Comparison of ENCODE assay signal across 11 mouse cellular contexts in genomic region chr6:72694047-72694790, GRCm38 (mm10).
A peak's percentile ranks its signal among the peaks of the same experiment; 100 is the strongest.
DNase-seq lines count a peak whose midpoint lies in the region; ATAC-seq lines count a peak whose summit lies in the region.
"Had no signal": no experiment of that assay in that cellular context is flagged by ENCODE, and none has a peak within 500 bp of the region (broad histone marks: within the 10 kb centered on the region; RNA-seq: fewer than 3 reads in every experiment).

No protein-coding gene starts in this region.

- H3K9me3 ChIP-seq in forebrain, embryonic 13.5 days (replicated peaks) = no peaks in the 10 kb centered on the region
- no peaks in the 10 kb centered on the region for H3K9me3 ChIP-seq in forebrain, embryonic 14.5 days (replicated peaks; ENCODE audit: control insufficient read depth, low read length)
- no peaks in the 10 kb centered on the region for H3K9me3 ChIP-seq in kidney, embryonic 15.5 days (replicated peaks)
- H3K9me3 ChIP-seq in heart, embryonic 15.5 days (replicated peaks) = no peaks in the 10 kb centered on the region
- H3K9me3 ChIP-seq: hindbrain, embryonic 13.5 days had no signal

- H3K4me2 ChIP-seq in forebrain, embryonic 13.5 days = no peak overlapping the region
- H3K4me2 ChIP-seq in forebrain, embryonic 14.5 days (ENCODE audit: low read length) = no peak overlapping the region
- peak overlapping the region; percentile 14; the same call in 1 of the 2 replicates for H3K4me2 ChIP-seq in kidney, embryonic 15.5 days
- peak overlapping the region; percentile 26 for H3K4me2 ChIP-seq in heart, embryonic 15.5 days
- H3K4me2 ChIP-seq: hindbrain, embryonic 13.5 days had no signal

- no peak overlapping the region for H3K4me3 ChIP-seq in forebrain, embryonic 13.5 days
- H3K4me3 ChIP-seq in forebrain, embryonic 14.5 days (ENCODE audit: low read depth, low read length) = no peak overlapping the region
- H3K4me3 ChIP-seq in kidney, embryonic 15.5 days (replicated peaks) = no peak overlapping the region
- H3K4me3 ChIP-seq in heart, embryonic 15.5 days = no peak overlapping the region
- H3K4me3 ChIP-seq: hindbrain, embryonic 13.5 days; left cerebral cortex, adult 2 months had no signal

- no peak for DNase-seq in forebrain, embryonic 14.5 days (ENCODE audit: low spot score)
- no peak for DNase-seq in kidney, adult 9 months
- peak; percentile 78 for DNase-seq in R1 (ENCODE audit: low read depth, low spot score)
- DNase-seq in layer of hippocampus, postnatal 36 days = no peak
- DNase-seq in layer of hippocampus, adult 9-11 months = no peak
- DNase-seq: thymus, postnatal 36 days had no signal

- no peaks in the 10 kb centered on the region for H3K36me3 ChIP-seq in forebrain, embryonic 13.5 days (ENCODE audit: poor library complexity, severe bottlenecking)
- H3K36me3 ChIP-seq in forebrain, embryonic 14.5 days (ENCODE audit: control insufficient read depth, insufficient read depth, low read length) = no peaks in the 10 kb centered on the region
- no peaks in the 10 kb centered on the region for H3K36me3 ChIP-seq in kidney, embryonic 15.5 days
- H3K36me3 ChIP-seq in heart, embryonic 15.5 days = no peaks in the 10 kb centered on the region
- H3K36me3 ChIP-seq: hindbrain, embryonic 13.5 days had no signal

- 71% methylated on average over 5 of the region's 5 CpGs for WGBS in forebrain, embryonic 13.5 days
- WGBS in forebrain, embryonic 14.5 days = 66% methylated on average over 5 of the region's 5 CpGs
- WGBS in kidney, embryonic 15.5 days = 38% methylated on average over 5 of the region's 5 CpGs
- whole genome bisulfite sequencing in heart, embryonic 15.5 days = 20% methylated on average over 5 of the region's 5 CpGs

- H3K9ac ChIP-seq in forebrain, embryonic 13.5 days = no peak overlapping the region
- no peak overlapping the region for H3K9ac ChIP-seq in forebrain, embryonic 14.5 days (ENCODE audit: low read length)
- no peak overlapping the region; the same call in 1 of the 2 replicates for H3K9ac ChIP-seq in kidney, embryonic 15.5 days
- no peak overlapping the region for H3K9ac ChIP-seq in heart, embryonic 15.5 days
- H3K9ac ChIP-seq: hindbrain, embryonic 13.5 days had no signal

- peaks cover 37% of the 10 kb centered on the region for H3K4me1 ChIP-seq in forebrain, embryonic 13.5 days
- peaks cover 4% of the 10 kb centered on the region for H3K4me1 ChIP-seq in forebrain, embryonic 14.5 days (ENCODE audit: control insufficient read depth, insufficient read depth, low read length)
- H3K4me1 ChIP-seq in kidney, embryonic 15.5 days = peaks cover 85% of the 10 kb centered on the region
- peaks cover 62% of the 10 kb centered on the region for H3K4me1 ChIP-seq in heart, embryonic 15.5 days (replicated peaks)

- peak overlapping the region; percentile 19; the same call in 1 of the 2 replicates for H3K27ac ChIP-seq in forebrain, embryonic 13.5 days
- H3K27ac ChIP-seq in forebrain, embryonic 14.5 days (ENCODE audit: low read depth, low read length) = no peak overlapping the region
- H3K27ac ChIP-seq in kidney, embryonic 15.5 days = peak overlapping the region; percentile 78
- H3K27ac ChIP-seq in heart, embryonic 15.5 days = peak overlapping the region; percentile 25
- H3K27ac ChIP-seq: hindbrain, embryonic 13.5 days; left cerebral cortex, adult 2 months had no signal

- H3K27me3 ChIP-seq in forebrain, embryonic 13.5 days = no peaks in the 10 kb centered on the region
- H3K27me3 ChIP-seq in forebrain, embryonic 14.5 days (replicated peaks; ENCODE audit: control insufficient read depth, insufficient read depth, low read length) = no peaks in the 10 kb centered on the region
- H3K27me3 ChIP-seq in kidney, embryonic 15.5 days = no peaks in the 10 kb centered on the region
- no peaks in the 10 kb centered on the region for H3K27me3 ChIP-seq in heart, embryonic 15.5 days

- ATAC-seq in forebrain, embryonic 13.5 days = no peak
- no peak for ATAC-seq in forebrain, embryonic 14.5 days
- ATAC-seq in kidney, embryonic 15.5 days (replicated peaks; ENCODE audit: low FRiP score) = no peak
- peak; percentile 27; the same call in 1 of the 2 replicates for ATAC-seq in heart, embryonic 15.5 days (replicated peaks; ENCODE audit: insufficient number of reproducible peaks, insufficient read depth, low FRiP score, low read depth)

Comparison
In these comparisons a context has a peak if more than half of its experiments do, and no peak if none do; other contexts are left out.
1. H3K4me2 ChIP-seq: peak in kidney, embryonic 15.5 days (single experiment) and heart, embryonic 15.5 days (single experiment); none in forebrain, embryonic 13.5 days (single experiment) and forebrain, embryonic 14.5 days (single experiment).